ENCODE assay signal across 13 mouse cellular contexts in genomic region chr6:94842856-94843255, GRCm38 (mm10).
"Had no signal": no experiment of that assay in that cellular context is flagged by ENCODE, and none has a peak within 500 bp of the region (broad histone marks: within the 10 kb centered on the region; RNA-seq: fewer than 3 reads in every experiment).

No protein-coding gene starts in this region.

- DNase-seq: lung, adult 18-20 months; lung, embryonic 14.5 days; lung, postnatal 10 days; lung, postnatal 4 days; midbrain, embryonic 14.5 days; right cerebral cortex, postnatal 14 days; thymus, adult 2 months; thymus, postnatal 25 days; thymus, postnatal 4 days had no signal

- H3K27ac ChIP-seq: midbrain, embryonic 12.5 days; neural tube, embryonic 12.5 days; stomach, embryonic 15.5 days; stomach, postnatal 0 days had no signal

- H3K36me3 ChIP-seq: midbrain, embryonic 12.5 days; neural tube, embryonic 12.5 days; stomach, embryonic 15.5 days had no signal

- H3K27me3 ChIP-seq: midbrain, embryonic 12.5 days; neural tube, embryonic 12.5 days; stomach, embryonic 15.5 days had no signal

- H3K9ac ChIP-seq: lung, embryonic 14.5 days; midbrain, embryonic 12.5 days; neural tube, embryonic 12.5 days; stomach, embryonic 15.5 days had no signal

- H3K4me2 ChIP-seq: lung, embryonic 14.5 days; midbrain, embryonic 12.5 days; neural tube, embryonic 12.5 days; stomach, embryonic 15.5 days had no signal

- H3K4me3 ChIP-seq: midbrain, embryonic 12.5 days; neural tube, embryonic 12.5 days; stomach, embryonic 15.5 days had no signal

- H3K4me1 ChIP-seq: midbrain, embryonic 12.5 days; neural tube, embryonic 12.5 days; stomach, embryonic 15.5 days had no signal

- H3K9me3 ChIP-seq: midbrain, embryonic 12.5 days; neural tube, embryonic 12.5 days; stomach, embryonic 15.5 days had no signal
